Mouse (Mus musculus): Measurements from ENCODE around the gene 9330161L09Rik. TPM values are rescaled to one million over a fixed set of nuclear protein-coding genes. Genes with fewer than 3 reads are reported as not detected.

Gene 9330161L09Rik
- 2.5 TPM for polyA plus RNA-seq (2017; shearing (Covaris generic))

GRCm38 (mm10) chr12:103407720-103408119 is at the start of gene 9330161L09Rik:
Gene 9330161L09Rik (minus strand): TSS chr12:103407820.

GRCm38 (mm10) chr12:103457140-103457539 is 49.5 kb upstream of the 9330161L09Rik start, which contains the start of gene Ifi27l2b:
Gene Ifi27l2b (minus strand): TSS chr12:103457223.

GRCm38 (mm10) chr12:103443524-103443923 is 35.9 kb upstream of the 9330161L09Rik start, which contains the start of gene Ifi27l2a:
Gene Ifi27l2a (minus strand): TSS chr12:103443680.

GRCm38 (mm10) chr12:103433986-103434731 is 26.5 kb upstream of the 9330161L09Rik start, which contains the start of gene Ifi27:
Gene Ifi27 (plus strand): TSS chr12:103434211.

GRCm38 (mm10) chr12:103425729-103426470 is 18.3 kb upstream of the 9330161L09Rik start, which contains the start of gene Ddx24:
Gene Ddx24 (minus strand): TSS chr12:103425830.

GRCm38 (mm10) chr12:103388505-103389347 is 18.9 kb downstream of the 9330161L09Rik start, which contains the start of gene Otub2:
Gene Otub2 (plus strand): TSS chr12:103388682.

Other genes with a start within 250 kb of the 9330161L09Rik start
- not detected for gene Prima1, start 165.7 kb downstream of the 9330161L09Rik start, polyA plus RNA-seq (2017; shearing (Covaris generic))
- not detected for gene Fam181a, start 96.8 kb downstream of the 9330161L09Rik start, polyA plus RNA-seq (2017; shearing (Covaris generic))
- gene Asb2, start 51.8 kb downstream of the 9330161L09Rik start, polyA plus RNA-seq (2017; shearing (Covaris generic)) = 13.0 TPM
- 3.6 TPM for gene Otub2, start 19.1 kb downstream of the 9330161L09Rik start, polyA plus RNA-seq (2017; shearing (Covaris generic))
- gene Ddx24, start 18.0 kb upstream of the 9330161L09Rik start, polyA plus RNA-seq (2017; shearing (Covaris generic)) = 234 TPM
- gene Ifi27, start 26.4 kb upstream of the 9330161L09Rik start, polyA plus RNA-seq (2017; shearing (Covaris generic)) = 426 TPM
- 1,047 TPM for gene Ifi27l2a, start 35.9 kb upstream of the 9330161L09Rik start, polyA plus RNA-seq (2017; shearing (Covaris generic))
- not detected for gene Ifi27l2b, start 49.4 kb upstream of the 9330161L09Rik start, polyA plus RNA-seq (2017; shearing (Covaris generic))
- not detected for gene Ppp4r4, start 124.5 kb upstream of the 9330161L09Rik start, polyA plus RNA-seq (2017; shearing (Covaris generic))
- gene Serpina10, start 223.6 kb upstream of the 9330161L09Rik start, polyA plus RNA-seq (2017; shearing (Covaris generic)) = not detected
- gene Serpina6, start 249.4 kb upstream of the 9330161L09Rik start, polyA plus RNA-seq (2017; shearing (Covaris generic)) = not detected